Comparison of ENCODE assay signal across 23 mouse cellular contexts in the genomic region with DNA sequence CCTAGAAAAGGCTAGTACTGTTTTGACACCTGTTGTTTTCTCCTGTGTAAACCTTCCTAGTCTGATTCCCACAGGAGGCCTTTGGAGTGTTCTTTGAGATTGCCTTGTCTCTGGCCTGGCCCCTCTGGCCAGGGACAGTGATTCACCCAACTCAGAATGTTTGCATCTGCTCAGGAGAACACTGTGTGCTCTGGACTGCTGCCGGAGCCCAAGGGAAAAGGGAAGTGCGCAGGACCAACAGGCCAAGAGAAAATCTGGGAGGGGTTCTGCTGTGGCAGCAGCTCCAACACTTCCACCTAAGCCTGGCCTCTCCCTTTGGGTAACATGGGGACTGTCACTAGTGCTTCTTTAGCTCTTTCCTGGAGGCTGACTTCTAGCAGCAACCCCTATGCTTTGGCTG. TPM values are rescaled to one million over a fixed set of nuclear protein-coding genes. Genes with fewer than 3 reads are reported as not detected.
DNase-seq lines count a peak whose midpoint lies in the region; ATAC-seq and TF ChIP-seq lines count a peak whose summit lies in the region.
"Had no signal": no experiment of that assay in that cellular context is flagged by ENCODE, and none has a peak within 500 bp of the region (broad histone marks: within the 10 kb centered on the region; RNA-seq: fewer than 3 reads in every experiment).

No protein-coding gene starts in this region.

- no peaks in the 10 kb centered on the region for H3K27me3 ChIP-seq in lung, postnatal 0 days (replicated peaks; ENCODE audit: insufficient read depth, low read length)
- H3K27me3 ChIP-seq in stomach, postnatal 0 days (ENCODE audit: control insufficient read depth, insufficient read depth, low read length): no peaks in the 10 kb centered on the region
- H3K27me3 ChIP-seq in kidney, embryonic 14.5 days (ENCODE audit: control insufficient read depth, insufficient read depth, low read length): no peaks in the 10 kb centered on the region
- peaks cover 60% of the 10 kb centered on the region for H3K27me3 ChIP-seq in kidney, embryonic 15.5 days

- no peak for TF ChIP-seq CTCF in lung, postnatal 0 days (IDR thresholded peaks at IDR 0.05)
- no peak for TF ChIP-seq CTCF in stomach, postnatal 0 days (IDR thresholded peaks at IDR 0.05; ENCODE audit: low read depth)

- DNase-seq in heart, adult 18-20 months: peak; percentile 72 to 90
- DNase-seq in heart, postnatal 10 days: no peak
- peak; percentile 56 for DNase-seq in lung, postnatal 0 days (ENCODE audit: low spot score)
- DNase-seq in lung, postnatal 4 days: no peak
- peak; percentile 69 for DNase-seq in heart, postnatal 25 days (ENCODE audit: low spot score)
- DNase-seq in stomach, postnatal 0 days (ENCODE audit: low spot score): no peak
- DNase-seq: adrenal gland, postnatal 10 days; cerebellum, postnatal 25 days; kidney, postnatal 14 days; left cerebral cortex, postnatal 4 days; retina, postnatal 1 day; thymus, postnatal 14 days had no signal

- H3K4me2 ChIP-seq in lung, postnatal 0 days (replicated peaks; ENCODE audit: low read depth, low read length): no peak overlapping the region
- no peak overlapping the region for H3K4me2 ChIP-seq in stomach, postnatal 0 days (replicated peaks; ENCODE audit: low read depth)
- no peak overlapping the region for H3K4me2 ChIP-seq in kidney, embryonic 14.5 days (replicated peaks; ENCODE audit: low read depth, low read length)
- H3K4me2 ChIP-seq in kidney, embryonic 15.5 days: no peak overlapping the region
- H3K4me2 ChIP-seq: forebrain, embryonic 15.5 days; hindbrain, embryonic 12.5 days; liver, embryonic 15.5 days; midbrain, embryonic 11.5 days had no signal

- no peak overlapping the region for H3K27ac ChIP-seq in lung, postnatal 0 days (ENCODE audit: low read length)
- H3K27ac ChIP-seq in stomach, postnatal 0 days (replicated peaks): no peak overlapping the region
- H3K27ac ChIP-seq in kidney, embryonic 14.5 days (ENCODE audit: low read depth, low read length): no peak overlapping the region
- H3K27ac ChIP-seq in kidney, embryonic 15.5 days: no peak overlapping the region
- H3K27ac ChIP-seq: embryonic facial prominence, embryonic 10.5 days; forebrain, embryonic 15.5 days; hindbrain, embryonic 12.5 days; liver, embryonic 15.5 days had no signal

- H3K9me3 ChIP-seq in lung, postnatal 0 days (ENCODE audit: low read length): no peaks in the 10 kb centered on the region
- H3K9me3 ChIP-seq in stomach, postnatal 0 days (ENCODE audit: control insufficient read depth, low read length): no peaks in the 10 kb centered on the region
- no peaks in the 10 kb centered on the region for H3K9me3 ChIP-seq in kidney, embryonic 14.5 days (ENCODE audit: control insufficient read depth, low read length)
- no peaks in the 10 kb centered on the region for H3K9me3 ChIP-seq in kidney, embryonic 15.5 days (replicated peaks)
- H3K9me3 ChIP-seq: embryonic facial prominence, embryonic 10.5 days; forebrain, embryonic 15.5 days; G1E; hindbrain, embryonic 12.5 days; liver, embryonic 15.5 days had no signal

- peak; percentile 97 for TF ChIP-seq EP300 in lung, postnatal 0 days (IDR thresholded peaks at IDR 0.05)
- TF ChIP-seq EP300 in stomach, postnatal 0 days (optimal IDR thresholded peaks at IDR 0.05): no peak

- intact Hi-C loops in heart, postnatal 10 days (cut with DNase I): no loop called here
- intact Hi-C loops in heart, postnatal 25 days (cut with DNase I): no loop called here

- WGBS in lung, postnatal 0 days: 73% methylated on average over 2 of the region's 2 CpGs
- 64% methylated on average over 2 of the region's 2 CpGs for WGBS in stomach, postnatal 0 days
- 77% methylated on average over 2 of the region's 2 CpGs for WGBS in kidney, embryonic 14.5 days
- 75% methylated on average over 2 of the region's 2 CpGs for WGBS in kidney, embryonic 15.5 days

- 0 out of 2 replicates have a peak, but pooled peaks cover 2% of the 10 kb centered on the region for H3K4me1 ChIP-seq in lung, postnatal 0 days (ENCODE audit: insufficient read depth, low read depth, low read length)
- H3K4me1 ChIP-seq in stomach, postnatal 0 days (replicated peaks; ENCODE audit: control insufficient read depth, insufficient read depth): no peaks in the 10 kb centered on the region
- no peaks in the 10 kb centered on the region for H3K4me1 ChIP-seq in kidney, embryonic 14.5 days (ENCODE audit: control insufficient read depth, insufficient read depth, low read length)
- H3K4me1 ChIP-seq in kidney, embryonic 15.5 days: peaks cover 24% of the 10 kb centered on the region

- H3K9ac ChIP-seq in lung, postnatal 0 days (replicated peaks; ENCODE audit: low read depth): no peak overlapping the region
- H3K9ac ChIP-seq in stomach, postnatal 0 days (ENCODE audit: low read length): no peak overlapping the region
- no peak overlapping the region for H3K9ac ChIP-seq in kidney, embryonic 14.5 days (ENCODE audit: low read depth, low read length)
- H3K9ac ChIP-seq in kidney, embryonic 15.5 days: no peak overlapping the region
- H3K9ac ChIP-seq: forebrain, embryonic 15.5 days; hindbrain, embryonic 12.5 days; liver, embryonic 15.5 days had no signal

- ATAC-seq in lung, postnatal 0 days: peak; percentile 47; the same call in 1 of the 2 replicates
- ATAC-seq in stomach, postnatal 0 days (ENCODE audit: low FRiP score, low TSS enrichment): 0 out of 2 replicates have a peak, but pooled peaks have one; percentile 10
- ATAC-seq in kidney, embryonic 14.5 days (ENCODE audit: low FRiP score, low TSS enrichment): no peak
- no peak for ATAC-seq in kidney, embryonic 15.5 days (replicated peaks; ENCODE audit: low FRiP score)
- ATAC-seq: forebrain, embryonic 15.5 days; intestine, embryonic 16.5 days had no signal

- no peaks in the 10 kb centered on the region for H3K36me3 ChIP-seq in lung, postnatal 0 days (ENCODE audit: insufficient read depth, low read length)
- no peaks in the 10 kb centered on the region for H3K36me3 ChIP-seq in stomach, postnatal 0 days (ENCODE audit: control insufficient read depth, insufficient read depth, low read length)
- no peaks in the 10 kb centered on the region for H3K36me3 ChIP-seq in kidney, embryonic 14.5 days (ENCODE audit: control insufficient read depth, insufficient read depth, low read length)
- H3K36me3 ChIP-seq in kidney, embryonic 15.5 days: no peaks in the 10 kb centered on the region
- H3K36me3 ChIP-seq: embryonic facial prominence, embryonic 10.5 days; forebrain, embryonic 15.5 days; G1E; hindbrain, embryonic 12.5 days; liver, embryonic 15.5 days had no signal

- no peak overlapping the region for H3K4me3 ChIP-seq in lung, postnatal 0 days (ENCODE audit: low read depth, low read length)
- no peak overlapping the region for H3K4me3 ChIP-seq in stomach, postnatal 0 days (ENCODE audit: low read depth, low read length)
- no peak overlapping the region for H3K4me3 ChIP-seq in kidney, embryonic 14.5 days (ENCODE audit: low read length)
- no peak overlapping the region for H3K4me3 ChIP-seq in kidney, embryonic 15.5 days (replicated peaks)
- H3K4me3 ChIP-seq: embryonic facial prominence, embryonic 10.5 days; erythroblast, embryonic 14.5 days; forebrain, embryonic 15.5 days; hindbrain, embryonic 12.5 days; liver, embryonic 15.5 days; myocyte had no signal

RNA-seq across cellular contexts. Expression of a gene that starts 57.0 kb away (rescaled TPM):
- 10 to 100 TPM; 27.6 to 28.7 TPM for total RNA-seq in heart, adult 18-20 months (2021)
- 10 to 100 TPM; 28.3 to 28.4 TPM for total RNA-seq in heart, postnatal 10 days (2021)
- 17.7 and 20.8 TPM in 2 replicates for polyA plus RNA-seq in lung, postnatal 0 days (2015; fragmentation: Nextera tagmentation; extraction: Ambion mirVana)
- total RNA-seq in heart, postnatal 25 days (2021): 10 to 100 TPM; 27.8 to 28.0 TPM
- polyA plus RNA-seq in stomach, postnatal 0 days (2015; fragmentation: Nextera tagmentation; extraction: Ambion mirVana): 18.2 and 18.3 TPM in 2 replicates
- 47.4 and 58.2 TPM in 2 replicates for polyA plus RNA-seq in kidney, embryonic 14.5 days (2014; fragmentation: Nextera tagmentation; extraction: Ambion mirVana)
- 42.7 and 44.0 TPM in 2 replicates for polyA plus RNA-seq in kidney, embryonic 15.5 days (2015; fragmentation: Nextera tagmentation; extraction: Ambion mirVana)

Comparison
In these comparisons a context has a peak if more than half of its experiments do, and no peak if none do; other contexts are left out.
1. DNase-seq: peak in heart, adult 18-20 months (2 of 2), lung, postnatal 0 days (single experiment) and heart, postnatal 25 days (single experiment); none in heart, postnatal 10 days (0 of 2), lung, postnatal 4 days (0 of 2) and stomach, postnatal 0 days (single experiment).
2. ATAC-seq: peak in lung, postnatal 0 days (single experiment) and stomach, postnatal 0 days (single experiment); none in kidney, embryonic 14.5 days (single experiment) and kidney, embryonic 15.5 days (single experiment).